Mouse (Mus musculus) right cerebral cortex, postnatal 4 days (tissue): ENCODE measurements at regions not wholly inside any gene's neighbourhood (a gene's known extent, or its start where the extent isn't known, plus 50 kb on each side); places are given as distances from the start of the nearest gene placed in this dataset.
A peak's percentile ranks its signal among the peaks of the same experiment; 100 is the strongest.
"Not testable (repeated sequence)": the region's sequence is repeated elsewhere in the genome, so short reads cannot be mapped to it uniquely, and the experiment has no call there.

ENCODE experiments used
- DNase-seq: peaks from one replicate; pipeline ENCODE4 v3.0.0-alpha.2; 2022

DNA sequence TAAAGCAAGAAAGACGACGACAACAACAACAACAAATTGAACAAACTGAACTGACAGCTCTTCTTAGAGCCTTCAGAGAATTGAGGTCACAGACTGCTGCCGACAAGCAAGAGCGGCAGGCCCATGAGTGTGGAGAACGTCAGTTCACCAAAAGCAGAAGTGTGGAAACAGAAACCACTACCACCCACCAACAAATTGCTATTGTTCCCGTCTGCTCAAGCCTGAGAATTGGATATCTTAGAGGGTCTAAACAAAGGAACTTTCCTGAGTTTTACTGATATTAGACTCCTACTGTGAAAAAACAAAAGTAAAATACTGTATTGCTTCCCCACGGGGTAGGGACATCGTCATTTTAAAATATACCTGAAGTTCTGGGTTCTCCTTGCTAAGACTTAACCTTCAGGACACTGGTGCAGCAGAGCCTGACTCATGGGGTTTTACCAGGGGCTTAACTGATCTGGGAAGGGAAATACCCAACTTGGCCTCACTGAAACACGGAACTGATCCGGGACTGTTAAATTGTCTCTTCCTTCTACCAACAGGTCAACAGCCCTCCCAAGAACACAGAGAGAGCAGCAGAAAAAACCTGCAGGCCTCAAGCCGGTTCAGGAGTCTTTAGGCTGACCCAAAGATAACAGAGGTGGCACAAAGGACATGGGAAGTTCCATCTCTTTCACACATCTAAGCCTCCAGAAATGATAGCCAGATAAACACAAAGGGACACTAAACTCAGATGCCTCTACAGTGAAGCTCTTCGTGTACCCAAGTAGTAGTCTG is 238.1 kb downstream of the Gm5426 start:
- DNase-seq = no peak

DNA sequence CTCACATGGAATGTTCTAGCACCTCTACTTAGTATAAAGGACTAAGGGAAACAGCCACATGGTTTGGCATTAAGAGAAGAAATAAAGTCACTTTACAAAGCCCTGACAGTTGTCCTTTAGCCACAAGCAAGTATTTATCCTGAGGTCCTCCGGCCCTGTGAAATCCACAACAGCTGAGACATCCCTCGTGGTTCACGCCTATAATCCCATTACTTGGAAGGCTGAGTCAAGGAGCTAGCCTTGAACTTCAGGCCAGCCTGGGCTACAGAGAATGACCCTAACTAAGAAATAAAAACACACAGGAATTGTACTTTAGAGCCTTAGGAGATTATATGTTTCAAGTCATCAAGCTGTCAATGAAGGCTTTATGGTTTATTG is 238.7 kb downstream of the Gm5426 start:
- no peak for DNase-seq

DNA sequence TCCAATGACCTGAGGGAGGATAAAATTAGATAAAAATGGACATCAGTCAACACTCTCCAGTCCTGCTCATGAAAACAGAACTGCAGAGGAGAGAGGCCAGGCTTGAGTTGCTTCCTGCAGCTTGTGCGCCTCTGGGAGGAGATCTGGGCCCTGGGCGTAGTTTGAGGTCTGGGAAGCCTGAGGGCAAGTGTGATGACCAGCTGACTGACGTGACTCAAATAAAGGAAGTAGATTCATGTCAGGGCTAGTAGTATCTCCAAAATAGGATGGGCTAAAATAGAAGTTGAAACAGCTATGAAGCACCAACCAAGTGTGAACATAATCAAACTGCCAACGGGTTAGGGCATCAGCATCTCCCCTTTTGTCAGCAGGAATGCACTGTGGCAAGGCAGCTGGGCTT is 239.3 kb upstream of the Btg1 start:
- DNase-seq = no peak

DNA sequence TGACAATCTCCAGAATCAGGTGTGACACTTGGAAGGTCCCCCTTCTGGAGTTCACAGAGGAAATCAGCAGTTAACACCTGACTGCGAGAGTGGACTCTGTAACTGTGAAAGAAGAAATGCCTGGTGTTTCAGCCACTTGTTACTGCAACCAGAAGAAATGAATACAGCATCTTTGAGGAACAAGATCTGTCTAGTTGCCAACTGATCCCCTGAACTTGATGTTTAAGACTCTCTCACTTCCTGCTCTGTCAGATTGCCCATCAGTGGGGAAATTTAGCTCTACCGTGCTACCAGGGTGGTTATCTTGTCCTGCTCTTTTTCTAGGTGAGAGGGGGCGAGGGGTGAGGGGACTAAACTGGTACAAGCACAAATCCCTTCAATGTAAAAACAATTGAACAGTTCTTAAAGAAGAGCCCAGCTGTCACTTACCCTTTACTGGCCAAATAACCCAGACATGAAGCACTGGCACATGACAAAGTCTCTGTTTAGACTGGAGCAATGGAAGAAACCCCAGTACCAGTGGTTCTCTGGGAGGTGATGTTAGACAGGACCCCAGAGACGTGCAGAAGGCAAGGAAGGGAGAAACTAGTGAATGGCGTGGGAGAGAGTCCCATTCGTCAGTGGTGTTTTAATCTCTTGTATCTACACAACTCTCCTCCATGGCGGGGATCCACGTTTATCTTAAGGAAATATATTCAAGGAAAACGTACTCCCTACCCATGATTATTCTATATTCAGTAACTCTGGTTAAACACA is 237.6 kb upstream of the Btg1 start:
- no peak for DNase-seq

DNA sequence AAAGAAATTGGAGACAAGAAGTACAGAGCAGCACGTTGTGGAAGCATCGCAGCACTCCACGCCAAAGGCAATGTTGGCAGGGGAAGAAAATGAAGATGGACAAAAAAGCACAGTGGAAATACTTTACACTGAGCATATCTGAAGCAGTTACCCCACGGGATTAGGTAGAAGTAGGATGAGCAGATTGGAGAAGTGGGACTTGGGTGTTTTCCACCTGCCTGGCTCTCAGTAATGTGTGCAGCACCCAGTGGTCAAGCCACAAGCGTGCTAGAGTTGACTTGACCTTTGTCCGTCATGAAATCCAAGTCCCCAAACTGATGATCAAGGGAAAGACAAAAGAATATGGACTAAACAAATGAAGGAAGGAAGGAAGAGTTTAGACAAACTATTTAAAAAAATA is 235.1 kb upstream of the Btg1 start:
- DNase-seq = no peak

DNA sequence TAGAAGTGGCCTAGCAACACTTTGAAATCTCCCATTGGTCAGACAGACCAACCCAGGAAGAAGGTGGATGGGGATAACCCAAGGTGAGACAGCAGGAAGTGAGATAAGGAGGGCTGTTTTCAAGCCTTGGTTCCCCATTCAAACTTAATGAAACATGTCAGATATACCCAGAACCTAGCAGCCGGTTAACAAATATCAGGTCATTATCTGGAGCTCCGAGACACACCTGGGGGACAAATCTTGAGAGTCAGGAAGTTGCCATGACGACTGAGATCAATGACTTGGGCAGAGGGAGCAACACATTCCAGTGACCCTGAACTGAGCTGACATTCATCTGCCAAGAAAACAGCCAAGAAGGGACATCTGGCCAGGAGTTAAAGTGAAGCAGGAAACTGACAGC is 225.1 kb upstream of the Btg1 start:
- no peak for DNase-seq

DNA sequence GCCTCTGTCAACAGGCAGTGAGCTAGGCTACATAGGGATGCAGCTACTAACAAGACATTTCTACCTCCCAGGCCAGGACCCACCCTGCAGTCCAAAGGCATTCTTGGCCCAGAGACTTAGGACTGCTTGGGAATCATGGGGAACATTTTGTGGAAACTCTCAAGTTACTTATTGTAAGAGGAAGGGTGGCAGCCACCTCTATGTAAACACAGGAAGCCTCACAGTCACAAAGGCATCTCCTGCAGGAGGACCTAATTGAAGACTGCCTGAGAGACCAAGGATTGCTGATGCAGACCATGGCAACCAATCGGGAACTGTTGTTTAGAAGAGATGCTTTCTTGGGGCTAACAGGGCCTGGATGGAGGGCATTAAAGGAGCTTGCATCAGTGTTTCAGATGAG is 224.0 kb upstream of the Btg1 start:
- DNase-seq = no peak

DNA sequence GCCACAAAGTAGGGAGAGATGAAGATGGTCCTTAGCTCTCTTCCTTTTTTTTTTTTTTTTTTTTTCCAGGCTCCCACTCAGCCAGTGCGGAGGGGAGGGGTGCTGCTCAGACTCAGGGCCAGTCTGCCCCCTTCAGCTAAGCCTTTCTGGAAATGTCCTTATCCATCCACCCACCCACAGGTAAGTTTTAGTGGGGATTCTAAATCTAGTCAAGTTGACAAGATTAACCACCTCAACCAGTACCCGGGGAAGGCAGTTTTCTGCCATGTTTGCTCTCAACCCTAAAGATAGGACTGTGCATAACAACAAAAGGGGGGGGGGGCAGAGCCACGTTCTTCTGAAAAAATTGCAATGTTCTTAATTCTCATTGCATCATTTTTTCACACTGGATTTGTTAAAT is 222.6 kb upstream of the Btg1 start:
- DNase-seq = no peak

DNA sequence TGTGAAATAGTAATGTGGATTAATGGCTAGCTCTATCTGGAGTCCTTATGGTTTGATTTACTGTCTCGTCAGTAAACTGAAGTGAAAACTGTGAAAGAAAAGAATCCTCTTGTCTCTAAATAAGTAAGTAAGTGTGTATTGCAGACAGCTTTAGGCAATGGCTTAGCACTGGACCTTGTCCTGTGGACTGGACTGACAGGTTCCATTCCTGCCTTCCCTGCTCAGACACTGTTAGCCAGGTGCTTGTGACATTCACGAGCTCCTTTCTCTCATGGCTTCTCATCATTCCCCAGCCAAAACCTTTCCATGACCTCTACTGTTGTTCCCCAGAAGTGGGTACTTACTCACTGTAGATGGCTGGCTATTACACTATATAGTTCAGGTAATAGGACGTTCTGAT is 221.8 kb upstream of the Btg1 start:
- DNase-seq = no peak

DNA sequence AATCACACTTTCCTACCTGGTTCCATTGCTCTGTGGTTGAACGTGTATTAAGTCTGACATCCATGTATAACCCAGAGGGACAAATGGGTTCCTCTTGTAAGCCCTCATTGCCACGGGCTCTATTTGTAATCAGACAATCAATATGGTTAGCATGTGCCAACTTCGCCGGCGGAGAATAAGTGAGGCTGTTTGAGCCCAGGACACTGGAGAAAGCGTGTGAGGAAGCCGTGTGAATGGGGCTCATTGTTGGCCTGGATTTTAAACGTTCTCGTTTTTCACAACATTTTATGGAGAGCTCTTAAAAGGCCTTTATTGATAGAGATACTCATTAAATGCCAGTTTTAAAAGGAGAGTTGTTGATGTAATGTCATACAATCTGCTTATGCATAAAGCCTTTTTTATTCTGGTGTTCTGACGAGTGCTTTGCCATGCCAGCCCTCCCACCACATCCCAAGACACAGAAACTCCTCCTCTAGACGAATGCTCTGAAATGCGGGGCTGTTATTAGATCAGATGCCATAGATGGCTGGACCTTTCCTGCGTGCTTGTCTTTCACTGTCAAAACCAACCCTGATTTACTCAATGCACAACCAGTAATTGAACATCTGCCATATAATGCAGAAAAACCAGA is 218.8 kb upstream of the Btg1 start:
- DNase-seq = peak; percentile 13

DNA sequence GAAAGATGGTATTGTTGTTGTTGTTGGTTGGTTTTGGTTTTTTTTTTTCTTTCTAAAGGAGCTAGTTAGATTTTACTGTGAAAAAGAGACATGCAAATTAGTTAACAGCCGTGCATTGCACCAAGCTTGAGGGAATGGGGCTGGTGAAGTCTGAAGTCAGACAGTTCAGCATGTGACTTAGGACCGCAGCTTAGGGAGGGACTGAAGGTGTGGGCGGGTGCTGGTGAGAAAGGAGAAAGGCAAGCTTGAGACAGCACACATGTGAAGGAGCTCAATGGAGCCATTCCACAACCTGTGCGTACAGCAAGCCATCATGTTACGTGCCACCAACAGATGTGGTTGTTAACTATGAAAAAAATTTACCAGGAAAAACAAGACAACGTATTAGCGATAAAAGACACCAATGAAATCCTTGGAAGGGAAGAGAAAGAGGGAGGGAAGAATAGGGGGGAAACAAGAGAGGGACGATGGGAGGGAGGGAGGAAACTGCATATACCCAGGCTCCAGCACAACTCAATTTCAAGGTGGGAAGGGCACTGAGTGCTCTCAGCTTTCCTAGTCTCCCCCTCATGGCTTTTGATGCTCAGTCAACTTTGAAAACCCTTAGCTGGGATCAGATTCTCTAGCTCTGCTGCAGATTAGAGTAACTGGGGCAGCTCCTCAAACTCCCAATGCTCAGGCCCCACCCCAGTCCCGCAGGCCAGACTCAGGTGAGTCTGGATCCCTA is 218.1 kb upstream of the Btg1 start:
- DNase-seq = no peak

DNA sequence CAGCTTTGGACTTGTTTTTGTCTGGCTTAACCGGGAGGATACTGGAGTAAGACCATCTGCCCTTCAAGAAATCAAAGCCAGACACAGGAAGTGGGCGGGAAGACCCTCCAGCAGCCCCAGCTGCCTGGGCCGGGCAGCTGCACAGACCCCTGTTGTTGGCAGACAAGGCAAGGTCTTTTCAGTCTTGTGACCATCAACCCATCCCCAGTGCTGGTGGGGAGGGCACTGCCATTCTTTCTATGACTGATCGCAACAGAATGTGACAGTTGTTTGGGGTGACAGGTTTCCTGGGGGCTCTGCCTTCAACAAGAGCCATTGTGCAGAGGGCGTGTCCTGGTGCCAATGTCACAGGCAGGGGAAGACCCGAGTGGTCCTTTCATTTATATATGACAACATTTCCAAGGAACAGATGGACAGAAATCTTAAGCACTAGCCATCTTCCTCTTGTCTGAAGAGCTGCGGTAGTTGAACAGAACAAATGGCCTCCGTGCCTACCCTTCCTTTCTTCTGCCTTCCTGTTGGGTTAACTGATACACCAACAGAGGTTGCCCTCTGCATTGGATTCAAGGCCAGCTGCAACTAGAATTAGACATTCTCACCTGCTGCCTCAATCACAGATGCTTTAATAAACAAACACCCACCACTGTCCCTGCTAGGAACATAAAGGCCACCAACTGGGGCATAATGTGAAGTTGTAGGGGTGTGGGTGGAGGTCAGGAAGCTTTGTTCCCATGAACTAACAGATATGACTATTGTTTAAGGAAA is 217.0 kb upstream of the Btg1 start:
- DNase-seq = no peak

DNA sequence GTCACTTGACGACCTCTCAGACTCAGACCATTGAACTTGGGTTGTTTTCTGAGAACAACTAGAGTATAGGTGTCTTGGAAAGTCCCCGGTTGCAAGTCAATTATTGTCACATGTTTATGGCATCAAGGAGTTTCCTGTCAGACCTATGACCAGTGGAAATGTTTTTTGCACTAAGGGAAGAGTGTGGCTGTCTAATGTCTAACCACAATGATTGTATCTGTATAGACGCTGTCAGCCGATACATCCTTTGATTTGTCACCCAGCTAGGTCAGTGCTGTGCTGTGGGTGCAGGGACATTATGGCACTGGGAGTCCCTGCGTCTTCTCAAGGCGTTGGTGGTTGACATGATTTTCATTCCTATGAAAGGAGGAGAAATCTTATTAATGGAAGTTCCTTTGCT is 216.0 kb upstream of the Btg1 start:
- DNase-seq = no peak

DNA sequence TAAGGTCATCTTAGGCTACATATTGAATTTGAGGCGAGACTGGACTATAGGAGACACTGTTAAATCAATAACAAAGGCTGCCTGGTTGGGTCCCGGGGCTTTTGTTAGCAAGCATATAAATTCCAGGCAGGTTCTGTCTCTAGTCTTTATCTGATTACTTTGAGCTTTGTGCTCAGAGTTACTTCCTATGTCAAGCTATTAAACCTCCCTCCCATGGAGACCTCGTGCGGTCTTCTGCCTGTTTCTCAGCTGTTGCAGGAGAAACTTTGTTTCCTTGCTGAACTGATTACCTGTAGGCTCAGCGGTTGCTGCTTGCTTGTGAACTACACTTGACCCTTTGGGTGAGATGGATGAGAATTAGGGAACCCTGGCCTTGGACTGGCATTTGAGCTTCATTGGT is 210.5 kb upstream of the Btg1 start:
- no peak for DNase-seq

DNA sequence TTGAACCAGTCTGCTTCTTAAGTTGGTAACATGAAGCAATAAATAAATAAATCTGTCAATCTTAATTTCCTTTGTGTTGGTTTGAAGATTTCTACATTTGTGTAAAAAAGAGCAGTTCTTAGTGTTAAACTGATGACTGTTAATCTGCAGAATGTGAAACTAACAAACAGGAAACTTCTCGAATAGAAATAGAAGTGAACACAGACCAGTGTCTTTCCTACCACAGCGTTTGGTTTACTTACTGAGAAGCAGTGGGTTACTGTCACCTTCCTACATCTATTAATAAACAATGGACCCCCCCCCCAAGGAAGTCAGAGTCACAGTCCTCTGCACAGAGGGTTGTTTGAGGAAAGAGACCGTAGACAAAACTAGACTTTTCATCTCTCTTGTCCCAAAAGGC is 209.0 kb upstream of the Btg1 start:
- no peak for DNase-seq

DNA sequence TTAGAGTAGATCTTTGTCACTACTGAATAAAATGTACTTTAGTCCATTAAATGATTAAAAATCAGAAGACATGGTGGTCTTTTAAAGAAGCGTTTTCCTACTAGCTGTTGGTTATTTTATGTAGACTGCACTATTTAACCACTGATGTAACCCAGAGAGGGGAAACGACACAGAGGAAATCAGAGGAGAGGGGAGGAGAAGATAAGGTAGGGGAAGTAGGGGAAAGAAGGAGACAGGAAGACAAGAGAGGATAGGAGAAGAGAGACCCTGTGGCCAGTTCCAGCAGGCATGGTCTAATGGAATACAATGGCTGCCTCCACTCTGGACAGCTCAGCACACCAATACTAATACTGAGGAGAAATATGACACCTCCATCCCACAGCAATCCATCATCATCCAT is 208.6 kb upstream of the Btg1 start:
- DNase-seq = no peak

DNA sequence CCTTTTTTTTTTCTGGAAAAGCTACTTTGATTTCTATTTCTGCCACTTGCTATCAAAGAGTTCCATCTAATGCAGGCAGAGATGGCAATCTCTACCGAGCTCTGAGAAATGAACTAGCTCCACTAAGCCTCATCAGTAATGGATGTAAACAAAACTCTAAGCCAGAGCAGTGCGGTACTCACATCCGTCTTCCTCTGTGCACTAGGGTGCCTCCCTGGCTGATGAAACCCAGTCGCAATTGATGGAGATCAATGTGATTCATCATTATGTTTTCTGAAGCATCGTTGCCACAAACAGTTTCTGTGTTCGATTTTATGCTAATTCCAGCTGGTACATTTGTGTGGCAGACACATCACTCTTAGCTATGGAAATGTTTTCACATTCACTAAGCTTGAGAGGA is 206.8 kb upstream of the Btg1 start:
- no peak for DNase-seq

DNA sequence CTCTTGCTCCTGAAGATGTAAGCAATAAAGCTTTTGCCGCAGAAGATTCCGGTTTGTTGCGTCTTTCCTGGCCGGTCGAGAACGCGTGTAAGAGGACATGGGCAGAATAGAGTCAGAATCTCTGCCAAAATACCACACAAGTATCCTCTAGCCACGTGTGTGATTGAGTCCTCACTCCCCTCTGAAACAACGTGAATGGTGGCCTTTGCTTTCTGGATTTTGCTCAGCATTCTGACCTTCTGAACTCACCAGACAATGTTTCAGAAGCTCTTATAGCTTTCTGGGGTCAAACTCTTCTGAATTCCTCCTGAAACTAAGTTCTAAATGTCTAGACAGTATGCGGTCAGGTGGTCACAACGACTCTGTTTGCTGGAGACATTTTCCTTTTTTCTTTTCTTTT is 202.0 kb upstream of the Btg1 start:
- DNase-seq = no peak

DNA sequence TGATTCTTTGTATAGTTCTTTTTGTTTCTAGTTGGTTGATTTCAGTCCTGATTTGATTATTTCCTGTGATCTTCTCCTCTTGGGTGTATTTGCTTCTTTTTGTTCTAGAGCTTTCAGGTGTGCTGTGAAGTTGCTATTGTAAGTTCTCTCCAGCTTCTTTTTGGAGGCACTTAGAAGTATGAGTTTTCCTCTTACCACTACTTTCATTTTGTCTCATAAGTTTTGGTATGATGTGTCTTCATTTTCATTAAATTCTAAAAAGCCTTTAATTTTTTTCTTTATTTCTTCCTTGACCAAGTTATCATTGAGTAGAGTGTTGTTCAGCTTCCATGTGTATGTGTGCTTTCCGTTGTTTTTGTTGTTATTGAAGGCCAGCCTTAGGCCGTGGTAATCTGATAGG is 195.3 kb upstream of the Btg1 start:
- not testable (repeated sequence) for DNase-seq

DNA sequence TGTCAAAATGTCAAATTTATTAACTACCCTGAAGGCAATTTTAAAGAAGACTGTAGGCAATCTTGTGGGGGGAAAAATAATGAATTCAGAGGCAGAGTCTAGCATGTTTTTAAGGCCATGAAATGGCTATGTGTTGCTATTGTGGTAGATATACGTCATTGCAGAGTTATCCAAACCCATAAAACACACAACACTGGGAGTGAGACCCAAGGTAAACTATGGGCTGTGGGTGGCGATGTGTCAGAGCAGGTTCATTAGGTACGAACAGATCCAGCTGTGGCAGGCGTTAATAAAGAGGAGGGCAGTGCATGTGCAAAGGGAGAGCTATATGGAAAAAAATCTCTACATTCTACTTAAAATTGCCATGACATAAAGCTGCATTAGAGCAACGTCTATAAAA is 189.4 kb upstream of the Btg1 start:
- no peak for DNase-seq

DNA sequence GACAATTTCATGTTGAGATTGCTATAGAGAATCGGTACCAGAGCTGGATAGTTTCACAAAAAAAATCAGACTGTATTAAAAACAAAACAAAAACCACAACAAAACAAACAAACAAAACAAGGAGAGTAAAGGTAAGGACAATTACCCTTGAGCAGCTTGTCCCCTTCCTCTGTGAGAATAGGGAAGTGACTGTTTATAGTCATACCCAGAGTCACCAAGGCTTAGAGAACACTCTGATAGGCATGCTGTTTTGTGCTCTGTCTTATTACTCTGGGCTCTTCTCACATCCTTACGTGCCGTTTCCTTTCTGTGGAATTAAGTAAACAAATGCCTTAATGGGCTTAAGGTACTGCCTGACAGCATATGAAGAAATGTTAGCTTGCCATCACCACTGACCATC is 186.7 kb upstream of the Btg1 start:
- DNase-seq = no peak

DNA sequence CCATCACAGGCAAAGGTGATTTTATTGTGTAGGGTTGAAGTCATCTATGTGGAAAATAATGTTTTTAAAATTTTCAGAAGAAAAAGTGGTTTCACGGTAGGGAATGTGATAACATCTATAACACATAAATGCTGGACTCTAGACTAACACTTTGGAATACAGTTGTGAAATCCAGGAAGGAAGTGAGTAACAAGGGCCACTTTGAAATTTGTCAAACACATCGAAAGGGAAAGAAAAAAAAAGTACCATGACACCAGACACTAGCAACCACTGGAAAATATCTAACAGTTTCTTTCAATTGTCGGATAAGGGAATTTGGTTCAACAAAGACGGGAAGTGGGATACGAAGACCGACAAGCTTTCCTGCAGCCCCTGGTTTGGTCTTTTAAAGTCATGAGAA is 181.7 kb upstream of the Btg1 start:
- no peak for DNase-seq
